Mouse (Mus musculus): Measurements from ENCODE around the gene Ankmy1.

The Ankmy1 gene

GRCm38 (mm10) chr1:92902786-92903185 is at the start of gene Ankmy1:
Ankmy1 (minus strand) TSS chr1:92902906.
- 5% methylated on average over 15 of the region's 15 CpGs for WGBS

GRCm38 (mm10) chr1:92950607-92951006 is 47.9 kb upstream of the Ankmy1 start, which contains the start of gene Gpr35:
Gpr35 (plus strand) TSS chr1:92950865.
- WGBS = 75% methylated on average over 5 of the region's 5 CpGs

- 63% methylated on average over 6 of the region's 6 CpGs for WGBS
These were observed 46.7 kb upstream of the Ankmy1 start for GRCm38 (mm10) chr1:92949426-92949825.

- WGBS = 96% methylated on average over 3 of the region's 3 CpGs
These were observed 45.3 kb upstream of the Ankmy1 start for GRCm38 (mm10) chr1:92947966-92948365.

- WGBS = 91% methylated on average over 19 of the region's 19 CpGs
These were observed 40.7 kb upstream of the Ankmy1 start for GRCm38 (mm10) chr1:92943219-92943989.

- 93% methylated on average over 4 of the region's 4 CpGs for WGBS
These were observed 37.0 kb upstream of the Ankmy1 start for GRCm38 (mm10) chr1:92939746-92940145.

GRCm38 (mm10) chr1:92937797-92938196 is 35.1 kb upstream of the Ankmy1 start:
- 95% methylated on average over 3 of the region's 3 CpGs for WGBS

GRCm38 (mm10) chr1:92936467-92936866 is 33.8 kb upstream of the Ankmy1 start:
- 79% methylated on average over 3 of the region's 3 CpGs for WGBS

GRCm38 (mm10) chr1:92935977-92936376 is 33.3 kb upstream of the Ankmy1 start:
- WGBS = 17% methylated on average over 2 of the region's 2 CpGs

- WGBS = 6% methylated on average over 10 of the region's 10 CpGs
These were observed 32.6 kb upstream of the Ankmy1 start for GRCm38 (mm10) chr1:92935054-92935962.

GRCm38 (mm10) chr1:92934182-92934827 is 31.6 kb upstream of the Ankmy1 start, which contains the start of gene Capn10:
Capn10 (plus strand) TSS chr1:92934376.
- under 1% methylated on average over 45 of the region's 45 CpGs for WGBS

- 74% methylated on average over 4 of the region's 4 CpGs for WGBS
These were observed 30.9 kb upstream of the Ankmy1 start for GRCm38 (mm10) chr1:92933611-92934010.

GRCm38 (mm10) chr1:92930171-92930706 is 27.5 kb upstream of the Ankmy1 start:
- WGBS = 18% methylated on average over 1 of the region's 1 CpGs

- 72% methylated on average over 4 of the region's 4 CpGs for WGBS
These were observed 18.8 kb upstream of the Ankmy1 start for GRCm38 (mm10) chr1:92921496-92921895.

GRCm38 (mm10) chr1:92920474-92921200 is 17.9 kb upstream of the Ankmy1 start:
- WGBS = 80% methylated on average over 7 of the region's 7 CpGs

GRCm38 (mm10) chr1:92919775-92920174 is 17.1 kb upstream of the Ankmy1 start:
- WGBS = 62% methylated on average over 12 of the region's 12 CpGs

GRCm38 (mm10) chr1:92919151-92919550 is 16.4 kb upstream of the Ankmy1 start:
- WGBS = 96% methylated on average over 11 of the region's 11 CpGs

GRCm38 (mm10) chr1:92916725-92917124 is 14.0 kb upstream of the Ankmy1 start:
- WGBS = 93% methylated on average over 9 of the region's 9 CpGs

- WGBS = 96% methylated on average over 11 of the region's 11 CpGs
These were observed 12.3 kb upstream of the Ankmy1 start for GRCm38 (mm10) chr1:92914993-92915392.

- WGBS = 84% methylated on average over 4 of the region's 4 CpGs
These were observed 11.5 kb upstream of the Ankmy1 start for GRCm38 (mm10) chr1:92914239-92914638.

- WGBS = 53% methylated on average over 1 of the region's 1 CpGs
These were observed 9.6 kb upstream of the Ankmy1 start for GRCm38 (mm10) chr1:92912286-92912685.

Measured in cerebral cortex, adult 2 months (tissue).